In the genomic region with DNA sequence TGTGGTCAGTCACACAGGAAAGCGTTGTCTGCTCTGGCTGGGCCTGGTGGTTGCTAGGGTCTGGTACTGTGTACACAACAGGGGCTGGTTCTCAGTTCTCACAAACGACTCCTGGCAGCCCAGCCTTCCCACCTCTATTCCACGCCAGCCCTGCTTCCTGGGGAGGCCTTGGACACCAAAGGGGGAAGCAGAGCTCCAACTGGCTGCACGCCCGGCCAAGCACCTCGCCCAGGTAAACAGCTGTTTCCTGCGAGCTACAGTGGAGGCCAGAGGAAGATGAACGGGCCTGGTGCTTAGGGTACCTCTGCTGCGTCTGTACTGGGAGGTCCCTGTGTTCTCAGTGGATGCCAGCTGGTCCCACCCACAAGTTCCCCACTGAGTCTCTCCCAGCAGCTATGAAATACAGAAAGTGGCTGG, we compare ENCODE assay signal across 8 mouse cellular contexts. TPM values are rescaled to one million over a fixed set of nuclear protein-coding genes. Genes with fewer than 3 reads are reported as not detected.
A peak's percentile ranks its signal among the peaks of the same experiment; 100 is the strongest.
DNase-seq lines count a peak whose midpoint lies in the region; ATAC-seq and TF ChIP-seq lines count a peak whose summit lies in the region.

No protein-coding gene starts in this region.

- H3K9ac ChIP-seq in midbrain, embryonic 16.5 days (ENCODE audit: low read depth, low read length): peak overlapping the region; percentile 48; the same call in 1 of the 2 replicates

- peak; percentile 68 for DNase-seq in cerebellum, adult 2 months
- DNase-seq in right cerebral cortex, adult 2 months (ENCODE audit: low spot score in 2 of 2): peak; percentile 35 to 61
- DNase-seq in right cerebral cortex, postnatal 14 days: no peak
- DNase-seq in left cerebral cortex, adult 2 months (ENCODE audit: extremely low spot score in 1 of 2, low spot score in 2 of 2): peak; percentile 28 to 29
- DNase-seq in adrenal gland, postnatal 36 days: no peak
- no peak for DNase-seq in thymus, postnatal 25 days

- no peaks in the 10 kb centered on the region for H3K9me3 ChIP-seq in midbrain, embryonic 16.5 days (replicated peaks; ENCODE audit: control insufficient read depth, low read length, poor library complexity, severe bottlenecking)

- H3K27ac ChIP-seq in cerebellum, adult 2 months (ENCODE audit: insufficient read depth, low read length): peak overlapping the region; percentile 93
- peak overlapping the region; percentile 59 for H3K27ac ChIP-seq in left cerebral cortex, adult 2 months
- H3K27ac ChIP-seq in midbrain, embryonic 16.5 days (ENCODE audit: low read length): peak overlapping the region; percentile 52

- intact Hi-C loops in left cerebral cortex, adult 2 months (cut with DNase I): no loop called here

- peaks cover 1% of the 10 kb centered on the region; the same call in 1 of the 2 replicates for H3K36me3 ChIP-seq in midbrain, embryonic 16.5 days (ENCODE audit: control insufficient read depth, insufficient read depth, low read length)

- TF ChIP-seq POLR2A in cerebellum, adult 2 months (IDR thresholded peaks at IDR 0.05; ENCODE audit: borderline replicate concordance, insufficient read depth, low read length): no peak

- no peak for ATAC-seq in cerebellum, adult (ENCODE audit: insufficient number of reproducible peaks, low FRiP score, low TSS enrichment)
- no peak for ATAC-seq in midbrain, embryonic 16.5 days

- H3K4me1 ChIP-seq in cerebellum, adult 2 months (ENCODE audit: control insufficient read depth, insufficient read depth, low read length): peaks cover 84% of the 10 kb centered on the region
- H3K4me1 ChIP-seq in midbrain, embryonic 16.5 days (ENCODE audit: control insufficient read depth, insufficient read depth, low read length): peaks cover 17% of the 10 kb centered on the region

- H3K4me2 ChIP-seq in midbrain, embryonic 16.5 days (ENCODE audit: low read length): no peak overlapping the region

- no peak overlapping the region for H3K4me3 ChIP-seq in cerebellum, adult 2 months (replicated peaks; ENCODE audit: insufficient read depth, low read depth, low read length)
- no peak overlapping the region for H3K4me3 ChIP-seq in left cerebral cortex, adult 2 months
- no peak overlapping the region for H3K4me3 ChIP-seq in midbrain, embryonic 16.5 days (ENCODE audit: low read depth, low read length)

- H3K27me3 ChIP-seq in cerebellum, adult 2 months (ENCODE audit: control insufficient read depth, insufficient read depth, low read length): no peaks in the 10 kb centered on the region
- H3K27me3 ChIP-seq in midbrain, embryonic 16.5 days (ENCODE audit: control insufficient read depth, insufficient read depth, low read depth, low read length): no peaks in the 10 kb centered on the region

- WGBS in cerebellum, adult 2 months: 16% methylated on average over 9 of the region's 9 CpGs
- 66% methylated on average over 9 of the region's 9 CpGs for WGBS in midbrain, embryonic 16.5 days

- TF ChIP-seq CTCF in cerebellum, adult 2 months (IDR thresholded peaks at IDR 0.05; ENCODE audit: borderline replicate concordance, insufficient read depth, low read depth, low read length): no peak
- TF ChIP-seq CTCF in left cerebral cortex, adult 2 months (IDR thresholded peaks at IDR 0.05): no peak

RNA-seq across cellular contexts. Expression of a gene that starts 29.9 kb away (rescaled TPM):
- polyA plus RNA-seq in cerebellum, adult 2 months (2012; rRNA removed): 90.2 and 105 TPM in 2 replicates
- total RNA-seq in left cerebral cortex, adult 2 months (2021): 100 to 1,000 TPM; 134 to 153 TPM
- polyA plus RNA-seq in midbrain, embryonic 16.5 days (2015; fragmentation: Nextera tagmentation; extraction: Ambion mirVana): 53.4 and 56.3 TPM in 2 replicates
- 10 to 100 TPM; 21.8 to 25.7 TPM for total RNA-seq in adrenal gland, postnatal 36 days (2021)

RNA-seq across cellular contexts. Expression of a gene that starts 36.1 kb away (rescaled TPM):
- polyA plus RNA-seq in cerebellum, adult 2 months (2012; rRNA removed): 2.2 and 3.1 TPM in 2 replicates
- under 1 TPM; 0.32 to 0.33 TPM for total RNA-seq in left cerebral cortex, adult 2 months (2021)
- 0.36 and 0.47 TPM in 2 replicates for polyA plus RNA-seq in midbrain, embryonic 16.5 days (2015; fragmentation: Nextera tagmentation; extraction: Ambion mirVana)
- total RNA-seq in adrenal gland, postnatal 36 days (2021): not detected

RNA-seq across cellular contexts. Expression of a gene that starts 56.4 kb away (rescaled TPM):
- 37.9 and 41.3 TPM in 2 replicates for polyA plus RNA-seq in cerebellum, adult 2 months (2012; rRNA removed)
- 10 to 100 TPM; 66.0 to 70.0 TPM for total RNA-seq in left cerebral cortex, adult 2 months (2021)
- 11.3 and 11.6 TPM in 2 replicates for polyA plus RNA-seq in midbrain, embryonic 16.5 days (2015; fragmentation: Nextera tagmentation; extraction: Ambion mirVana)
- total RNA-seq in adrenal gland, postnatal 36 days (2021): 10 to 100 TPM; 62.2 to 67.6 TPM

Comparison
In these comparisons a context has a peak if more than half of its experiments do, and no peak if none do; other contexts are left out.
1. DNase-seq: peak in cerebellum, adult 2 months (2 of 2), right cerebral cortex, adult 2 months (2 of 2) and left cerebral cortex, adult 2 months (2 of 2); none in right cerebral cortex, postnatal 14 days (single experiment), adrenal gland, postnatal 36 days (0 of 2) and thymus, postnatal 25 days (single experiment).
2. RNA of a gene that starts 29.9 kb away (total RNA-seq): 134 to 153 TPM in left cerebral cortex, adult 2 months; 21.8 to 25.7 TPM in adrenal gland, postnatal 36 days; every median in the first group is over 4 times any median in the second.
3. Peak in every context shown above with its lines, with median percentiles within 50 percentile points of each other: H3K27ac ChIP-seq.